Mouse (Mus musculus) liver, postnatal 0 days (tissue): Measurements from ENCODE around the gene Hoxd10.

Experiments
- CTCF ChIP-seq: sonication (generic); IDR thresholded peaks from 2 replicates; pipeline ENCODE4 v1.5.1; 2016; ENCODE audit warnings: antibody characterized with exemption, low read depth
- EP300 ChIP-seq: IDR thresholded peaks from 2 replicates; pipeline ENCODE4 v1.6.1; 2016; ENCODE audit warnings: antibody characterized with exemption, low read depth, mild to moderate bottlenecking

GRCm38 (mm10) chr2:74647082-74647864 is 44.5 kb upstream of the Hoxd10 start:
- no peak for TF ChIP-seq CTCF
- TF ChIP-seq EP300 = no peak
